Mouse (Mus musculus): ENCODE measurements around the gene Rest.

Rest gene

GRCm38 (mm10) chr5:77265671-77266065 is 377 bp downstream of the Rest start:
- DNase-seq (ENCODE audit: low spot score in 2 of 2), result peak; percentile 38 to 40

GRCm38 (mm10) chr5:77266066-77266885 is 985 bp downstream of the Rest start:
- peak; percentile 33 to 48 for DNase-seq (ENCODE audit: low spot score in 2 of 2)

GRCm38 (mm10) chr5:77266886-77267401 is 1.7 kb downstream of the Rest start:
- no peak for DNase-seq (ENCODE audit: low spot score in 2 of 2)

- DNase-seq (ENCODE audit: low spot score in 2 of 2), result no peak
These were observed 2.1 kb downstream of the Rest start for GRCm38 (mm10) chr5:77267441-77267840.

- no peak for DNase-seq (ENCODE audit: low spot score in 2 of 2)
These were observed 2.8 kb downstream of the Rest start for GRCm38 (mm10) chr5:77267957-77268624.

- no peak for DNase-seq (ENCODE audit: low spot score in 2 of 2)
These were observed 4.1 kb downstream of the Rest start for GRCm38 (mm10) chr5:77269399-77269798.

GRCm38 (mm10) chr5:77273151-77273550 is 7.9 kb downstream of the Rest start:
- DNase-seq (ENCODE audit: low spot score in 2 of 2), result no peak

- no peak for DNase-seq (ENCODE audit: low spot score in 2 of 2)
These were observed 10.7 kb downstream of the Rest start for GRCm38 (mm10) chr5:77275950-77276349.

- DNase-seq (ENCODE audit: low spot score in 2 of 2), result no peak
These were observed 11.9 kb downstream of the Rest start for GRCm38 (mm10) chr5:77277204-77277603.

GRCm38 (mm10) chr5:77281518-77282174 is 16.4 kb downstream of the Rest start:
- DNase-seq (ENCODE audit: low spot score in 2 of 2), result no peak

- DNase-seq (ENCODE audit: low spot score in 2 of 2), result no peak
These were observed 17.0 kb downstream of the Rest start for GRCm38 (mm10) chr5:77282242-77282641.

- DNase-seq (ENCODE audit: low spot score in 2 of 2), result no peak
These were observed 20.4 kb downstream of the Rest start for GRCm38 (mm10) chr5:77285685-77286084.

- no peak for DNase-seq (ENCODE audit: low spot score in 2 of 2)
These were observed 21.6 kb downstream of the Rest start for GRCm38 (mm10) chr5:77286904-77287303.

- no peak for DNase-seq (ENCODE audit: low spot score in 2 of 2)
These were observed 22.6 kb downstream of the Rest start for GRCm38 (mm10) chr5:77287901-77288300.

GRCm38 (mm10) chr5:77289686-77290085 is 24.4 kb downstream of the Rest start:
- no peak for DNase-seq (ENCODE audit: low spot score in 2 of 2)

- no peak for DNase-seq (ENCODE audit: low spot score in 2 of 2)
These were observed 25.3 kb downstream of the Rest start for GRCm38 (mm10) chr5:77290606-77291005.

- DNase-seq (ENCODE audit: low spot score in 2 of 2), result no peak
These were observed 27.7 kb downstream of the Rest start for GRCm38 (mm10) chr5:77292803-77293522.

- no peak for DNase-seq (ENCODE audit: low spot score in 2 of 2)
These were observed 34.2 kb downstream of the Rest start for GRCm38 (mm10) chr5:77299486-77299885.

GRCm38 (mm10) chr5:77301296-77301903 is 36.1 kb downstream of the Rest start:
- DNase-seq (ENCODE audit: low spot score in 2 of 2), result peak; percentile 10 to 16

GRCm38 (mm10) chr5:77307821-77308553 is 42.7 kb downstream of the Rest start:
- DNase-seq (ENCODE audit: low spot score in 2 of 2), result no peak
